Mouse (Mus musculus) liver, adult (tissue): ENCODE measurements around the gene Rnasek.

Source experiments
- GATA4 ChIP-seq: IDR thresholded peaks from 2 replicates; pipeline ENCODE4 v1.6.1; 2014; ENCODE audit warnings: mild to moderate bottlenecking, low read length; ENCODE audit not compliant: insufficient replicate concordance

Rnasek gene

GRCm38 (mm10) chr11:70213736-70214135 lies 25.9 kb downstream of the Rnasek start:
- no peak for TF ChIP-seq GATA4

- TF ChIP-seq GATA4, result no peak
Observed at GRCm38 (mm10) chr11:70212896-70213295, 26.7 kb downstream of the Rnasek start.

- TF ChIP-seq GATA4, result no peak
Observed at GRCm38 (mm10) chr11:70212423-70212822, 27.2 kb downstream of the Rnasek start, which contains the start of gene Slc16a11. TSS of gene Slc16a11 (plus strand) at chr11:70212752.

- no peak for TF ChIP-seq GATA4
Observed at GRCm38 (mm10) chr11:70211972-70212371, 27.7 kb downstream of the Rnasek start.

- no peak for TF ChIP-seq GATA4
Observed at GRCm38 (mm10) chr11:70210681-70211080, 29.0 kb downstream of the Rnasek start.

- no peak for TF ChIP-seq GATA4
Observed at GRCm38 (mm10) chr11:70208778-70209388, 30.8 kb downstream of the Rnasek start.

GRCm38 (mm10) chr11:70207283-70207682 lies 32.4 kb downstream of the Rnasek start:
- TF ChIP-seq GATA4, result peak; percentile 72; the same call in 1 of the 2 replicates

GRCm38 (mm10) chr11:70206801-70207200 lies 32.8 kb downstream of the Rnasek start:
- TF ChIP-seq GATA4, result no peak

- no peak for TF ChIP-seq GATA4
Observed at GRCm38 (mm10) chr11:70201691-70202090, 38.0 kb downstream of the Rnasek start.

- no peak for TF ChIP-seq GATA4
Observed at GRCm38 (mm10) chr11:70200036-70200608, 39.5 kb downstream of the Rnasek start.

GRCm38 (mm10) chr11:70199107-70199506 lies 40.5 kb downstream of the Rnasek start:
- TF ChIP-seq GATA4, result no peak

GRCm38 (mm10) chr11:70198332-70198731 lies 41.3 kb downstream of the Rnasek start:
- no peak for TF ChIP-seq GATA4

GRCm38 (mm10) chr11:70193354-70194285 lies 46.0 kb downstream of the Rnasek start:
- TF ChIP-seq GATA4, result no peak

- TF ChIP-seq GATA4, result no peak
Observed at GRCm38 (mm10) chr11:70192157-70192556, 47.5 kb downstream of the Rnasek start.

GRCm38 (mm10) chr11:70191188-70191587 lies 48.5 kb downstream of the Rnasek start:
- no peak for TF ChIP-seq GATA4
